Mouse (Mus musculus): ENCODE measurements around the gene Pde8a.

Gene Pde8a

GRCm38 (mm10) chr7:81272908-81273307 is 59.5 kb downstream of the Pde8a start:
- DNase-seq (ENCODE audit: low spot score), result no peak

GRCm38 (mm10) chr7:81278966-81279365 is 65.6 kb downstream of the Pde8a start:
- DNase-seq (ENCODE audit: low spot score), result no peak

- DNase-seq (ENCODE audit: low spot score), result no peak
Observed at GRCm38 (mm10) chr7:81281240-81281639, 67.8 kb downstream of the Pde8a start.

GRCm38 (mm10) chr7:81286456-81286855 is 73.1 kb downstream of the Pde8a start:
- no peak for DNase-seq (ENCODE audit: low spot score)

- DNase-seq (ENCODE audit: low spot score), result no peak
Observed at GRCm38 (mm10) chr7:81286946-81287345, 73.5 kb downstream of the Pde8a start.

- DNase-seq (ENCODE audit: low spot score), result no peak
Observed at GRCm38 (mm10) chr7:81295169-81295568, 81.8 kb downstream of the Pde8a start.

GRCm38 (mm10) chr7:81298206-81298605 is 84.8 kb downstream of the Pde8a start:
- DNase-seq (ENCODE audit: low spot score), result no peak

GRCm38 (mm10) chr7:81301323-81301722 is 87.9 kb downstream of the Pde8a start:
- DNase-seq (ENCODE audit: low spot score), result no peak

GRCm38 (mm10) chr7:81303682-81304081 is 90.3 kb downstream of the Pde8a start:
- no peak for DNase-seq (ENCODE audit: low spot score)

GRCm38 (mm10) chr7:81304100-81304499 is 90.7 kb downstream of the Pde8a start:
- no peak for DNase-seq (ENCODE audit: low spot score)

- peak; percentile 43 for DNase-seq (ENCODE audit: low spot score)
Observed at GRCm38 (mm10) chr7:81304675-81305074, 91.3 kb downstream of the Pde8a start.

GRCm38 (mm10) chr7:81307735-81308134 is 94.3 kb downstream of the Pde8a start:
- DNase-seq (ENCODE audit: low spot score), result peak; percentile 68

- no peak for DNase-seq (ENCODE audit: low spot score)
Observed at GRCm38 (mm10) chr7:81309247-81309646, 95.9 kb downstream of the Pde8a start.

GRCm38 (mm10) chr7:81311130-81311529 is 97.7 kb downstream of the Pde8a start:
- DNase-seq (ENCODE audit: low spot score), result no peak

GRCm38 (mm10) chr7:81311581-81311980 is 98.2 kb downstream of the Pde8a start:
- DNase-seq (ENCODE audit: low spot score), result no peak

GRCm38 (mm10) chr7:81315583-81315982 is 102.2 kb downstream of the Pde8a start:
- no peak for DNase-seq (ENCODE audit: low spot score)

GRCm38 (mm10) chr7:81319749-81320148 is 106.4 kb downstream of the Pde8a start:
- no peak for DNase-seq (ENCODE audit: low spot score)

GRCm38 (mm10) chr7:81321776-81322175 is 108.4 kb downstream of the Pde8a start:
- DNase-seq (ENCODE audit: low spot score), result no peak

GRCm38 (mm10) chr7:81326043-81326442 is 112.6 kb downstream of the Pde8a start:
- no peak for DNase-seq (ENCODE audit: low spot score)

- no peak for DNase-seq (ENCODE audit: low spot score)
Observed at GRCm38 (mm10) chr7:81326859-81327258, 113.5 kb downstream of the Pde8a start.

- DNase-seq (ENCODE audit: low spot score), result no peak
Observed at GRCm38 (mm10) chr7:81327661-81328060, 114.3 kb downstream of the Pde8a start.

GRCm38 (mm10) chr7:81330767-81331166 is 117.4 kb downstream of the Pde8a start:
- no peak for DNase-seq (ENCODE audit: low spot score)

- no peak for DNase-seq (ENCODE audit: low spot score)
Observed at GRCm38 (mm10) chr7:81331851-81332250, 118.5 kb downstream of the Pde8a start.

- DNase-seq (ENCODE audit: low spot score), result no peak
Observed at GRCm38 (mm10) chr7:81335705-81336431, 122.5 kb downstream of the Pde8a start.
